Mouse (Mus musculus) splenic B cell, adult 2 months (primary cell): ENCODE data around the gene Tnfrsf26.
"Not testable (repeated sequence)": the region's sequence is repeated elsewhere in the genome, so short reads cannot be mapped to it uniquely, and the experiment has no call there.

Experiments used
- DNase-seq: peaks from one replicate; pipeline ENCODE4 v3.0.0-alpha.2; 2011; ENCODE audit warnings: low read depth, low spot score
- H3K27me3 ChIP-seq: 2 replicates; pipeline ENCODE4 v1.6.1; 2012; ENCODE audit warnings: mild to moderate bottlenecking, low read length, moderate library complexity, mixed read lengths; ENCODE audit not compliant: control insufficient read depth, poor library complexity, insufficient read depth, severe bottlenecking
- H3K36me3 ChIP-seq: 2 replicates; pipeline ENCODE4 v1.6.1; 2012; ENCODE audit warnings: mild to moderate bottlenecking, low read length, moderate library complexity, mixed read lengths; ENCODE audit not compliant: control insufficient read depth, poor library complexity, insufficient read depth, severe bottlenecking

The Tnfrsf26 gene

GRCm38 (mm10) chr7:143628540-143628939, at the start of gene Tnfrsf26:
Gene Tnfrsf26 (minus strand): TSS chr7:143628722.
- DNase-seq = peak; percentile 23
- no peaks in the 10 kb centered on the region for H3K27me3 ChIP-seq
- no peaks in the 10 kb centered on the region for H3K36me3 ChIP-seq

- Histone ChIP-seq H3K27me3 (no peaks in the 10 kb centered on the region), H3K36me3 (no peaks in the 10 kb centered on the region)
- DNase-seq = peak; percentile 73
Measured at GRCm38 (mm10) chr7:143666427-143667311, 38.1 kb upstream of the Tnfrsf26 start.

- H3K36me3 ChIP-seq = no peaks in the 10 kb centered on the region
- H3K27me3 ChIP-seq = no peaks in the 10 kb centered on the region; the same call in 1 of the 2 replicates
- DNase-seq = no peak
Measured at GRCm38 (mm10) chr7:143663470-143663869, 34.9 kb upstream of the Tnfrsf26 start.

- H3K27me3 ChIP-seq = no peaks in the 10 kb centered on the region; the same call in 1 of the 2 replicates
- no peaks in the 10 kb centered on the region for H3K36me3 ChIP-seq
- DNase-seq = no peak
Measured at GRCm38 (mm10) chr7:143660797-143661196, 32.3 kb upstream of the Tnfrsf26 start.

- not testable (repeated sequence) for DNase-seq
Measured at GRCm38 (mm10) chr7:143649769-143650346, 21.3 kb upstream of the Tnfrsf26 start.

GRCm38 (mm10) chr7:143649034-143649768, 20.7 kb upstream of the Tnfrsf26 start, which contains the start of gene Tnfrsf22:
Gene Tnfrsf22 (minus strand): TSS chr7:143649661.
- DNase-seq = peak; percentile 89
- no peaks in the 10 kb centered on the region for H3K36me3 ChIP-seq
- no peaks in the 10 kb centered on the region for H3K27me3 ChIP-seq

More at GRCm38 (mm10) chr7:143649769-143650346, 21.3 kb upstream of the Tnfrsf26 start:
- H3K27me3 ChIP-seq, H3K36me3 ChIP-seq: not testable (repeated sequence)

- not testable (repeated sequence) for H3K36me3 ChIP-seq, H3K27me3 ChIP-seq, DNase-seq
Measured at GRCm38 (mm10) chr7:143643949-143644348, 15.4 kb upstream of the Tnfrsf26 start.

GRCm38 (mm10) chr7:143636674-143637073, 8.2 kb upstream of the Tnfrsf26 start:
- peak; percentile 56 for DNase-seq
- Histone ChIP-seq H3K27me3 (no peaks in the 10 kb centered on the region), H3K36me3 (no peaks in the 10 kb centered on the region)

- Histone ChIP-seq H3K27me3 (no peaks in the 10 kb centered on the region), H3K36me3 (no peaks in the 10 kb centered on the region)
- no peak for DNase-seq
Measured at GRCm38 (mm10) chr7:143631503-143631902, 3.0 kb upstream of the Tnfrsf26 start.

- no peaks in the 10 kb centered on the region for H3K27me3 ChIP-seq
- no peaks in the 10 kb centered on the region for H3K36me3 ChIP-seq
- peak; percentile 52 for DNase-seq
Measured at GRCm38 (mm10) chr7:143629501-143629900, 979 bp upstream of the Tnfrsf26 start.

GRCm38 (mm10) chr7:143627555-143628286, 801 bp downstream of the Tnfrsf26 start:
- Histone ChIP-seq H3K27me3 (no peaks in the 10 kb centered on the region), H3K36me3 (no peaks in the 10 kb centered on the region)
- peak; percentile 52 for DNase-seq

- no peaks in the 10 kb centered on the region for H3K27me3 ChIP-seq
- H3K36me3 ChIP-seq = no peaks in the 10 kb centered on the region
- peak; percentile 25 for DNase-seq
Measured at GRCm38 (mm10) chr7:143626178-143626577, 2.3 kb downstream of the Tnfrsf26 start.

- DNase-seq = peak; percentile 42
Measured at GRCm38 (mm10) chr7:143625151-143625550, 3.4 kb downstream of the Tnfrsf26 start.

GRCm38 (mm10) chr7:143624561-143624960, 4.0 kb downstream of the Tnfrsf26 start:
- DNase-seq = no peak
- no peaks in the 10 kb centered on the region for H3K27me3 ChIP-seq
- H3K36me3 ChIP-seq = 0 out of 2 replicates have a peak, but pooled peaks cover 2% of the 10 kb centered on the region

More at GRCm38 (mm10) chr7:143625151-143625550, 3.4 kb downstream of the Tnfrsf26 start:
- Histone ChIP-seq H3K36me3 (0 out of 2 replicates have a peak, but pooled peaks cover 2% of the 10 kb centered on the region), H3K27me3 (no peaks in the 10 kb centered on the region)
